Mouse (Mus musculus) midbrain, embryonic 15.5 days (tissue): ENCODE results near the gene Adh5. TPM values are rescaled to one million over a fixed set of nuclear protein-coding genes. Genes with fewer than 3 reads are reported as not detected.

ENCODE experiments used
- ATAC-seq: fragments of 200-750 bp; cut with Nextera tagmentation; replicated peaks from 2 replicates; pipeline ENCODE4 v1.8.0; 2017; ENCODE audit warnings: moderate TSS enrichment
- H3K27ac ChIP-seq: fragments of 300-500 bp; sonication (generic); 2 replicates; pipeline ENCODE4 v1.5.1; 2015; ENCODE audit warnings: mild to moderate bottlenecking, inconsistent platforms
- H3K27me3 ChIP-seq: fragments of 300-500 bp; sonication (generic); replicated peaks from 2 replicates; pipeline ENCODE4 v1.6.1; 2015; ENCODE audit warnings: inconsistent platforms
- H3K36me3 ChIP-seq: fragments of 300-500 bp; sonication (generic); replicated peaks from 2 replicates; pipeline ENCODE4 v1.6.1; 2015; ENCODE audit warnings: inconsistent platforms
- H3K4me1 ChIP-seq: fragments of 300-500 bp; sonication (generic); 2 replicates; pipeline ENCODE4 v1.6.1; 2015; ENCODE audit warnings: inconsistent platforms
- H3K4me2 ChIP-seq: fragments of 300-500 bp; sonication (generic); 2 replicates; pipeline ENCODE4 v1.6.1; 2015; ENCODE audit warnings: inconsistent platforms, mild to moderate bottlenecking, moderate library complexity
- H3K4me3 ChIP-seq: fragments of 300-500 bp; sonication (generic); 2 replicates; pipeline ENCODE4 v1.5.1; 2015; ENCODE audit warnings: mild to moderate bottlenecking, inconsistent platforms
- H3K9ac ChIP-seq: fragments of 300-500 bp; sonication (generic); 2 replicates; pipeline ENCODE4 v1.6.1; 2015; ENCODE audit warnings: mild to moderate bottlenecking, inconsistent platforms
- H3K9me3 ChIP-seq: fragments of 300-500 bp; sonication (generic); 2 replicates; pipeline ENCODE4 v1.6.1; 2016; ENCODE audit warnings: inconsistent platforms
- WGBS: fragments of 180-500 bp; shearing (Covaris S2); methylation state at CpG from one replicate; pipeline ENCODE4 v1.1.7; 2015; ENCODE audit warnings: mixed read lengths; 5-methylcytosine and 5-hydroxymethylcytosine counted together
- polyA plus RNA-seq: library from polyadenylated mRNA; unstranded; fragments of >200 nt; fragmentation: Nextera tagmentation; extraction: Ambion mirVana; gene quantifications from 2 replicates; pipeline ENCODE4 v1.2.1, GENCODE M21; 2015

Adh5 gene
- polyA plus RNA-seq: 194 and 197 TPM in 2 replicates

DNA sequence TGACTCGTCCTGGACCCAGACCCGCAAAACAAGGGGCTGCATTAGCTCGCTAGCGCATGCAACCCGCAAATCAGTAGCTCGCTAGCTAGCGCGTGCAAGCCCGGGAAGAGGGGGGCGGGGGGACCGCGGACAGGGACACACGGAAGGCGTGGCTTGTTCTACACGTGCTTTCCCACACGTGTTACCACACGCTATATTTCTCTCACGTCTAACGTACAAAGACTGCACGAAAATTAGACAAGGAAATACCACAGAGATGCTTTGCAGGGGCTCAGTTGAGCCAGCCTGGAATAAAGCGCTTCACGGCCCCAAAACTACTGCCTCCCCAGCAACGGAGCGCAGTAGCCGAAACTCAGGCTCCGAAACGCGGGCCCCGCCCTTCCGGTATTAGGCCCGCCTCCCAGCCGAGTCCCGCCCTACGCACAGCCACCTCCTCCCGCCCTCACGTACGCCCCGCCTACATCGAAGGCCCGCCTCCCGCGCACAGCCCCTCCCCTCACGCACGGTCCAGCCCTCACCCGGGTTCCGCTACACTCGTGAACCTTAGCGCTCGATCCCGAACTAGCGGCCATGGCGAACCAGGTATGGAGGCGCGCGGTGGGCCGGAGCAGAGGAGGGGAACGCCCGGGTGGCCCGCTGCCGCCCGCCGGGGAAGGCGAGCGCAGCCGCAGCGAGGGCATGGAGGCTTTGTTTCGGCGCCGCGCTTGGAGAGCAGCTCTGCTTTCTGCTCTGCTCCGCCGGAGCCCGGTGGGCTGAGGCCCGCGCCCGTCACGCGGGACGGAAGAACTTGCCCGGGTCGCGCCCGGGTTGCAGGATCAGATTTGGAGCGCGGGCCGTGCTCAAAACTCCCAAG, at the start of gene Adh5:
Gene Adh5, plus strand, starts transcription at position 482 of the 853 bp plus-strand sequence.
- H3K27me3 ChIP-seq: 0 out of 2 replicates have a peak, but pooled peaks cover 3% of the 10 kb centered on the region
- peak within 1 kb of the TSS; percentile 76 for H3K4me3 ChIP-seq
- peaks cover 17% of the 10 kb centered on the region for H3K4me1 ChIP-seq
- ATAC-seq: peak; percentile 99
- H3K9ac ChIP-seq: peak within 1 kb of the TSS; percentile 79
- peak within 1 kb of the TSS; percentile 95 for H3K4me2 ChIP-seq
- WGBS: under 1% methylated on average over 86 of the region's 86 CpGs
- H3K36me3 ChIP-seq: peaks cover 10% of the 10 kb centered on the region
- H3K27ac ChIP-seq: peak within 1 kb of the TSS; percentile 89
- no peaks in the 10 kb centered on the region for H3K9me3 ChIP-seq

DNA sequence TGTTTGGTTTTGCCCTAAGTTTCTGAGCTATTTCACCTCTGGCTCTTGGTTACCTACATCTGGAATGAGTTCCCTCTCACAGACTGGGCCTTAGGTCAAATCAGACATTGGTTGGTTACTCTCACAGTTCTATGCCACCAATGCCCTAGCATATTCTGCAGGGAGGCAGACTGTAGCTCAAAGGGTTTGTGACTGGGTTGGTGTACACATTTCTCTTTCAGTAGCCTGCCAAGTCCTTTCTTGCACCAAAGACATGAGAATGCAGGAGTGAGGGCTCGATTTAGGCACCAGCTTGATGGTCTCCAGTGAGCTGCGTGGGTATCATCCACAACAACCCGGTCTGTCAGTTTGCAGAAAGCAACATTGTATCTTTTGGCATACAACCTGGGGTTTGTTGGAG, 38.0 kb upstream of the Adh5 start:
- Histone ChIP-seq H3K27me3 (no peaks in the 10 kb centered on the region), H3K9me3 (no peaks in the 10 kb centered on the region), H3K36me3 (no peaks in the 10 kb centered on the region), H3K4me3 (no peak overlapping the region), H3K4me2 (no peak overlapping the region), H3K9ac (no peak overlapping the region), H3K27ac (no peak overlapping the region), H3K4me1 (no peaks in the 10 kb centered on the region)
- no peak for ATAC-seq
- 76% methylated on average over 3 of the region's 3 CpGs for WGBS

DNA sequence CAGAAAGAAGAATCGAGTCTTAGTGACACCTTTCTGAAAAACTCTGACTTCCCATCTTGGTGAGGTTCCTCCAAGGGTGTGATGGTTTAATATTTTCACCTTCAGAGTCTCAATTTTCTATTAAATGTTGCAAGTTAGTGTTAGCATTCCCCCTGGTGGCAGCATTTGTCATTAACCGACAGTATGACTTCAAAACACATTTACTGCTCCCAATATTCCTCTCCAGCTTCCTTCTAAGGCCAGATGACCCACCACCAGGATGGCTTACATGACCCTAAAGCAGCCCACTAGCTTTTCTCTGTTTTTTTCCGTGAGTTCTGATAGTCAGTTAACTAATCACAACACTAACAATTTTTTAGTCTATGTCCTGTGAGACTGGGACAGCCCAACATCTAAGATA, 37.6 kb upstream of the Adh5 start:
- Histone ChIP-seq H3K9ac (no peak overlapping the region), H3K9me3 (no peaks in the 10 kb centered on the region), H3K36me3 (no peaks in the 10 kb centered on the region), H3K27me3 (no peaks in the 10 kb centered on the region), H3K4me1 (no peaks in the 10 kb centered on the region), H3K4me2 (no peak overlapping the region), H3K27ac (no peak overlapping the region), H3K4me3 (no peak overlapping the region)
- no peak for ATAC-seq
- WGBS: 56% methylated on average over 3 of the region's 3 CpGs

DNA sequence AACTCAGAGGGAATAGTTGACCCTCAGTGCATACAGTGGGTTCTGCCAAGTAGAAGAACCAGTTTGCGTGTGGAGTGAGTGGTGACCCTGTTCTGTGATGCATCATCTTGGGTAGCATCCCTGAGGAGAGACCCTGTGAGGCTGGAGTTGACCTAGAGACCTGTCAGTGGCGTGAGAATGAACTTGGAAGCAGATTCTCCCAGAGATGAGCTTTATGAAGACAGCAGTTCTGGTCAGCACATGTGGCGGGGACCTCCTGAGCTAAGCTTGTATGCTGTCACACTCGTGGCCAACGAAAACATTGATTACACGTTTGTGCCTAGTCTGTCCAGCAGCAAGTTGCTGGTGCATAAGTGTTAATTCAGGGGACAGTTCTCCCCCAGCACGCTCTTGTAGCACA, 37.1 kb upstream of the Adh5 start:
- 79% methylated on average over 7 of the region's 7 CpGs for WGBS
- H3K4me1 ChIP-seq: no peaks in the 10 kb centered on the region
- H3K4me3 ChIP-seq: no peak overlapping the region
- no peak overlapping the region for H3K4me2 ChIP-seq
- no peak overlapping the region for H3K27ac ChIP-seq
- H3K9me3 ChIP-seq: no peaks in the 10 kb centered on the region
- H3K36me3 ChIP-seq: no peaks in the 10 kb centered on the region
- H3K27me3 ChIP-seq: no peaks in the 10 kb centered on the region
- H3K9ac ChIP-seq: no peak overlapping the region
- ATAC-seq: no peak

DNA sequence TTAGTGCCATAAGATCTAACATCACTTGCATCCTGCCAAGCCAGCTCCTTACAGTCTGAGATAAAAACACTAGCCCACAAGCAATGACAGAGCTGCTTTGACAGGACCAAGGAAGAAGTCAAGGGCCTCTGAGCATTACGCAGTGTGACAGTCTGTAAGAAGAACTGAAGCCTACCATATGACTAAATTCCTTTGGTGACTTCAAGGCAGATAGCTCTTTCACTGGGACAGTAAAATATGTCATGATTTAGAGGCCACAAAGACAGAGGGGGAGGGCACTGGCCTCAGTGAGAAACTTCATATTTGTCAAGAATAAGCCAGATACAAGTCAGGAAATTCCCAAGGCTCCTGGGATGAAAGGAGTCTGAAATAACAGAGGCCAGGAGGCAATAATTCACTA, 35.0 kb upstream of the Adh5 start:
- Histone ChIP-seq H3K4me2 (no peak overlapping the region), H3K9ac (no peak overlapping the region), H3K27ac (no peak overlapping the region), H3K4me3 (no peak overlapping the region), H3K36me3 (no peaks in the 10 kb centered on the region), H3K27me3 (no peaks in the 10 kb centered on the region), H3K4me1 (no peaks in the 10 kb centered on the region), H3K9me3 (no peaks in the 10 kb centered on the region)
- 92% methylated on average over 1 of the region's 1 CpGs for WGBS
- no peak for ATAC-seq

DNA sequence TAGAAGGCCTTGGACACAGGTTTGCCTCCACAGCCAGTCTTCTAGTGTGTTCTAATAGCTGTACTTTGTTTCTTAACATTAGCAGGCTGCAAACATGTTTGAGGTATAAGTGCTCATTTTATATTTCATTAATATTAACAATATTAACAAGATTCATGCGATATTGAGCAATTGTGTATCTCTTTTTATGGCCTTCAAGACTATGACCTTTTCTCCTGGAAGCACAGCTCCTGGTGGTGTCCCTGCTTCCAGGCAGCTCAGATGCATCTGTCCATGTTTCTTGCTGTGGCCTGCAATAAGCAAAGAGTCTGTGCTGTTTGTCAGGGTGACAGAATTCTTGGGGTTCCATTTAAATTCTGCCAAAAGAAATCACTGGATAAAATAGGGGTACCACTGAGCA, 33.3 kb upstream of the Adh5 start:
- WGBS: 94% methylated on average over 1 of the region's 1 CpGs

DNA sequence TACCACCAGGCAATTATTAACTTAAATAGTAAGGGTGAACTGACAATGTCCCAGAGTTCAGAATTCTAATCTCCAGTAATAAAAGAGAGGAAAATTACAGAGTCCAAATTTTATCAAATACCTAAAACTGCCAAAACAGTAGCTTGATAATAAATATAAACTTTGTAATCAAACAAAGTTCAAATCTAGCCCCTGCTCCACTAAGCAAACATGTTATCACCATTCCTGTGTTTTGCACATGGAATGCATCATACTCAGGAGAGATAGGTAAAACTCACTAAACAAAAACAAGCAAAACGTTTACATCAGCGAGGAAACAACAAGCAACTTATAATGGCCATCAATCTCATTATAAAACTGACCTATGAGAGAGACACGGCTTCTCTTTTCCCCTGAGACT, 32.7 kb upstream of the Adh5 start:
- Histone ChIP-seq H3K9me3 (no peaks in the 10 kb centered on the region), H3K4me1 (no peaks in the 10 kb centered on the region), H3K36me3 (no peaks in the 10 kb centered on the region), H3K27me3 (no peaks in the 10 kb centered on the region), H3K27ac (no peak overlapping the region), H3K9ac (no peak overlapping the region), H3K4me2 (no peak overlapping the region), H3K4me3 (no peak overlapping the region)
- no peak for ATAC-seq
- 79% methylated on average over 3 of the region's 3 CpGs for WGBS

More for the DNA sequence above, 33.3 kb upstream of the Adh5 start:
- Histone ChIP-seq H3K27me3 (no peaks in the 10 kb centered on the region), H3K27ac (no peak overlapping the region), H3K4me3 (no peak overlapping the region), H3K9me3 (no peaks in the 10 kb centered on the region), H3K4me2 (no peak overlapping the region), H3K9ac (no peak overlapping the region), H3K36me3 (no peaks in the 10 kb centered on the region), H3K4me1 (no peaks in the 10 kb centered on the region)
- no peak for ATAC-seq

DNA sequence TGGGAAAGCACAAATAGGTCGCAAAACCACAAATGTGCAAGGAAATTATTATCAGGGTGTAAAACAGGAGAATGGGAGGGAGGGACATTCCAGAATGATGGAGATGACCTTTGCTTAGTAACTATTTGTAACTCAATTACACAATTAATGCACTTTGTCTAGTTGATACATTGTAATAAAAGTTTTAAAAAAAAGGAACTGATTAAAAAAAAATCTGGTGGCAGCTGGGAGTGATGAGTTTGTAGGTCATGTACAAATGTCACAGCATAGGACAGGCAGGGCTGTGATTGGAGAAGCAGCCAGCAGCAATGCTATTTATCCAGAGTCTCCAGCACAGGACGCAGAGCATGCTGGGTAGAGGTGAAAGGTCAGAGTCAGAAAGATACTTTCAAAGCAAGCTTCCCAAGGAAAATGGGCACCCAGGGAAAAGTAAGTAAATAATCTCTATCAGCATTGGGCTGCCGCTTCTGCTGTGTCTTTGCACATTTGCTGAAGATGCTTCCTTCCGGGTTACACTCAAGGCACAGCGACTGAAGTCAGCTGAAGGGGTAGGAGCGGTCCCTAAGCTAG, 27.7 kb upstream of the Adh5 start, which contains the start of gene Adh4:
Gene Adh4, plus strand, starts transcription at position 346 of the 570 bp plus-strand sequence.
- 79% methylated on average over 6 of the region's 6 CpGs for WGBS
- no peaks in the 10 kb centered on the region for H3K27me3 ChIP-seq
- H3K4me3 ChIP-seq: no peak within 1 kb of the TSS
- no peak for ATAC-seq
- no peaks in the 10 kb centered on the region for H3K9me3 ChIP-seq
- H3K4me2 ChIP-seq: no peak within 1 kb of the TSS
- no peaks in the 10 kb centered on the region for H3K4me1 ChIP-seq
- no peak within 1 kb of the TSS for H3K27ac ChIP-seq
- no peaks in the 10 kb centered on the region for H3K36me3 ChIP-seq
- no peak within 1 kb of the TSS for H3K9ac ChIP-seq

DNA sequence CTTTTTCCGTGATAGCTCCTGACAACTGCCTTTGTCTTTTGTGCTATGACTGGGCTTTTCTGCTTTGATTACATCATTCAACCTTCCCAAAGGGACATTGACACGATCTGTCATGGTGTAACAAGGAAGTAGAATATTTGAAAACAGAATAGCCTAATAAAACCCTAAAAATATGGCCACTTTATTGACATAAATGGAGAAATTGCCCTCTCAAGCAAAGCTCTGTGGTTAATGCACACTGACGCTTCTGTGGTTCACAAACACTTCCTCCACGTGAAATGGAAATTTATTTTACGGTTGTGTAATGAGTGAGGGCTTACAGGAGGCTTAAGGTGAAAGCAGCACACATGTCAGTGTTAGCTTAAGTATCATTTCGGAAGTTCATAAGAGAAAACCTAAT, 23.5 kb upstream of the Adh5 start:
- Histone ChIP-seq H3K4me2 (no peak overlapping the region), H3K4me3 (no peak overlapping the region), H3K9ac (no peak overlapping the region), H3K27me3 (no peaks in the 10 kb centered on the region), H3K4me1 (no peaks in the 10 kb centered on the region), H3K36me3 (no peaks in the 10 kb centered on the region), H3K9me3 (no peaks in the 10 kb centered on the region), H3K27ac (no peak overlapping the region)
- WGBS: 80% methylated on average over 6 of the region's 6 CpGs
- no peak for ATAC-seq

DNA sequence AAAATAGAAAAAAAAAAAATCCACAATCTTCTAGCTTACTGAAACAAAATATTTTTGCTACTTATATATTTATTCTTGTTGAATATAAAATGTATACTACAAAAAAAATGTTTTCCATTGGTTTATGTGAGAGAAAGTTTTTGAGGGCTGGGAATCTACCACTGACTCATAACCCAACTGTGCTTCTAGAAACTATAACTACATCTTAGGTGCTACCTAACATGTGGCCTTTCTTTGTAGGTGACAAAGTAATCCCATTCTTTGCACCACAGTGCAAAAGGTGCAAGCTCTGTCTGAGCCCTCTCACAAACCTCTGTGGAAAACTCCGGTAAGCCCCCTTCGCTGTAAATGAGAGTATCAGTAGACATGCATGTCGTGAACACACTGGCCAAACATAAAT, 22.5 kb upstream of the Adh5 start:
- WGBS: 95% methylated on average over 3 of the region's 3 CpGs
- Histone ChIP-seq H3K4me2 (no peak overlapping the region), H3K9me3 (no peaks in the 10 kb centered on the region), H3K36me3 (no peaks in the 10 kb centered on the region), H3K27ac (no peak overlapping the region), H3K27me3 (no peaks in the 10 kb centered on the region), H3K4me1 (no peaks in the 10 kb centered on the region), H3K4me3 (no peak overlapping the region), H3K9ac (no peak overlapping the region)
- no peak for ATAC-seq

DNA sequence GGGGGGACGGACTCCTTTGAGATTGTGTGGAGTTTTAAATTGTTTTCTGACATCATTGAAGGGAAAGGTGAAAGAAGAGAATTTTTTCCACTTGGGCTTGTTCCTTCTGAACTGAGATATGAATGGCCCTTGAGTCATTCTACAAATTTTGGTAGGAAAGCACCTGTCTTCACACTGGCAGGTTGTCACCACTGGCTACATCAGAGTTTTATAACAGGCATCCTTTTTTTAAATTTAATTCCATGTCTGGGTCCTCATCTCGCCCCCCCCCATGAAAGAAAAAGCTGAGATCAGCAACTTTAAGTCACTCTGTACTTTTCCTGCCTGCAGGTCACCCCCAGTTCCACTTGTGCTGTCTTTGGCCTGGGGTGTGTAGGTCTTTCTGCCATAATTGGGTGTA, 19.2 kb upstream of the Adh5 start:
- Histone ChIP-seq H3K36me3 (no peaks in the 10 kb centered on the region), H3K9ac (no peak overlapping the region), H3K4me2 (no peak overlapping the region), H3K27ac (no peak overlapping the region), H3K4me3 (no peak overlapping the region), H3K4me1 (no peaks in the 10 kb centered on the region), H3K27me3 (no peaks in the 10 kb centered on the region), H3K9me3 (no peaks in the 10 kb centered on the region)
- ATAC-seq: no peak
- 66% methylated on average over 2 of the region's 2 CpGs for WGBS

DNA sequence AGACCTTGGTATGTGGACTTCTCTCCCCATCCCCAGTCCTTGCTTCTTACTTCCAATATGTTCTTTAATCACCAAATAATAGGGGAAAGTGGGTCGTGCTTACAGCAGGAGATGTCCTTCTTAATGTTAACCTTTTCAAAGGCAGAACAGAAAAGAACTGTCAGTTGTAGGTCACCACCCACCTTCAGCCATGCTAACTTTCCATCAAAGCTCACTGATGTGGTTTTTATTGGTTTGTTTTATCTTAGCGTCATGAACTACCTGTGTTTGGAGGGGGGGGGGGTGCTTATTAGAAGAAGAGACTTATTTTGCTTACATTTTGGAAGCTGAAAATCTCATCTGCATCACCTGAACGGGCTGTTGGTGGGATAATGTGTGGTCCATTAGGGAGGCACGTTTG, 18.6 kb upstream of the Adh5 start:
- Histone ChIP-seq H3K27me3 (no peaks in the 10 kb centered on the region), H3K4me3 (no peak overlapping the region), H3K4me2 (no peak overlapping the region), H3K36me3 (no peaks in the 10 kb centered on the region), H3K9ac (no peak overlapping the region), H3K4me1 (no peaks in the 10 kb centered on the region), H3K27ac (no peak overlapping the region), H3K9me3 (no peaks in the 10 kb centered on the region)
- WGBS: 76% methylated on average over 4 of the region's 4 CpGs
- ATAC-seq: no peak
